Mouse (Mus musculus) adrenal gland, adult 18-20 months (tissue): Measurements from ENCODE around the gene Macc1. TPM values are rescaled to one million over a fixed set of nuclear protein-coding genes. Genes with fewer than 3 reads are reported as not detected.
"Not testable (repeated sequence)": the region's sequence is repeated elsewhere in the genome, so short reads cannot be mapped to it uniquely, and the experiment has no call there.

Experiments
- DNase-seq, 2 experiments: peaks; one replicate each; pipeline ENCODE4 v3.0.0; 2021 to 2022; ENCODE audit warnings: low spot score in 2 of 2
- long read RNA-seq, 2 experiments: library from polyadenylated mRNA; stranded (forward); transcript quantifications; one replicate each; pipeline ENCODE4 v2.0.0; 2021
- total RNA-seq, 2 experiments: library from RNA; stranded (reverse); gene quantifications; 1 replicate in 1 of 2; 2 replicates in 1 of 2; pipeline ENCODE4 v1.2.3; 2021

Gene Macc1
- total RNA-seq, result not detected
- long read RNA-seq, experiment 1, result 0 reads
- long read RNA-seq, experiment 2, result 0 reads

DNA sequence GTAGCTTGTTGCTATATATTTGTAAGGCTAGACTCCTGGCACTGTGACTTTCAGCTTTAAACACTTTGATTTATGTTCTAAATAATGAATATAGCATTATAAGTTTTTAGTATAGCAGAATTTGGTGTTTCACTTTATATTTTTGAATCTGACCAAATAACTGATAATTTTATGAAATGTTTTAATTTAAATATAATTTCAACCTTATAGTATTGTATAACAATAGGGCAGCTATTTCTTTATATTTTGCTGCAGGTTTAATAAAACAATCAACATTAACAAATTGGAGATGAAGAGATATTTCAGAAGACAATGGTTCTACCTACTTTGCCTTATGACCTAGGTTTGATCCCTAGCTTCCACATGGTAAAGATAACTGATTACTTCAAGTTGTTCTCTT lies at the start of gene Macc1:
Macc1 (plus strand) TSS at position 301 of the 400 bp plus-strand sequence.
- no peak for DNase-seq

DNA sequence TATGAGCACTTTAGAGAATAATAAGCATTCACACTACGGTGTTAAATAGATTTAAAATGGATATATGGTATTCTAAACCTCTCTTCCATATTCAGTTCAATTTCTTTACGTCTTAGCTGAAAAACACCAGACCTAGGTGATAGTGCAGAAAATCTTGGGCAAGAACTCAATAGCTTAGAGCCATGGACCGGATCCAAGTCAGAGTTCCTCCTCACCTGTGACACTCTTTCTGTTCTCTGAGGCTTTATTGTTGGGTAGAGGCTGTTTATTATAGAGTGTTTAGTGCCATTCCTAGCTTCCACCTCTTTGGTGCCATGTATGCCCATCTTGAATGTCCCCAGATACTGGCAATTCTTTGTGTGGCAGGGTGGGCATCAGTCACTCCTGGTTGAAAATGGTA lies 49.6 kb upstream of the Macc1 start:
- no peak for DNase-seq

DNA sequence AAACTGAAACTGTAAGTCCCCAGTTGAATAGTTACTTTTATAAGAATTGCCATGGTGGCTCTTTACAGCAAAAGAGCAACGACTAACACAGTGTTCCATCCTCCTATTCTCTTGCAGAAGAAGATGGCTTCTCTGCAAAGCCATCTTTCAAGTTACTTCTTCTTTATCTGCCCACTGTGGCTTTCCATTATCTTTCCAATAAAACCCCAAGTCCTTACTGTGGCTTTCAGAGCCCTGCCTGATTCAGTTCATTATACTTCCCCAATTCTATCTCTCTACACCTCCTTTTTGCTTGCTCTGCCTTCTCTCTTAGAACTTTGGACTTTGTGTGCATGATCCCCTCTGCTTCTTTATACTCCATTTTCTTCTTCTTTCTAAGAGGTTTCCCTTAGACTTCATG lies 45.3 kb upstream of the Macc1 start:
- DNase-seq, result no peak

DNA sequence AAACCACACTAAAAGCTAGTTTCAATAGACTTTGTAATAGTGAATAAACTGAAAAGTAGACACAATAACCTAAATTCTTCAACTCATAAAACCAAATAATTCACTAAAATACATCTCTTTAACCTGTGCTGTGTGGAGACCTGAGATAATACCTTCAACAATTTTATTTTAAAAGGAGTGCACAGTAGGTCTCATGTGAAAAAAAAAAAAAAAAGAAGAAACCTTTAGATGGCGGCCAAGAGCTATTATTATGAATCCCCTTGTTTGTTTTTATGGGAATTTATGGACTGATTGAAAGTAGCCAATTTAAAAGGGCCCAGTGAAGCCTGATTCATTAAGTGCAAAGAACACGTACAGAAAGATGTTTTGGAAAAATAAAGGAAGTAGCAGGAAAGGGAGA lies 44.0 kb upstream of the Macc1 start:
- no peak for DNase-seq

DNA sequence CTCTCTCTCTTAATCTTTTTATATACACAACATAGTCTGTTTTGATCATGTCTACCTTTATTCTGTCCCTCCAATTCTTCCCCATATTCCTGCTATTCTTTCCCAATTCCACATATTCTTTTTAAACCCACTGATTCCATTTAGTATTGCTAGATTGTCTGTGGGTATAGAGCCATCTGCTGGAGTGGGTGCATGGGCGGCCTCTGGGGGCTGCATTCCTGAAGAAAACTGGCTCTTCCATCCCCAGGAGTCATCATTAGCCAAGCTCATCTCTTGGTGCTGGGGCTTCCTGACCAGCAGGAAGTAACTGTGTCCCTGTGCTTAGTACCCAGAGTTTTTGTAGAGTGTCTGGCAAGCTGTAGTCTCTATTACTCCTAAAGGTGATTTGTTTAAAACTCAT lies 42.1 kb upstream of the Macc1 start:
- DNase-seq, result no peak

DNA sequence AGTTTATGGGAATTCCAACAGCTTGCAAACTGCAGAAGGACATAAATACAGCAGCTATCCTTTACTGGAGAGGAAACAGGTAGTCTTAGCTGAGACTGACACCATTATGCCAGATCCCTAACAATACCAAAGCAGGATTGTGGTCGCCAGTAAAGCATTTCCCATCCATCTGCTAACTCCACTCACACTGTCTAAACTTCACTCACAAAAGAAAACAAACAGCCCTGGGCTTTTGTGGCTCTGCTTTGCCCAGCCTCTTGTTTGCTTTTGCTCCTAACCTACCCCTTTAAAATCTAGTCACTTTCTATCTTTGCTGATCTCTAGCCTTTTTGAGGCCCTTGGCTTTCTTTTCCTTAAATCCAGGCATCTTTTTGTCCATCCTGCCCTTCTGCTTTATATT lies 40.5 kb upstream of the Macc1 start:
- DNase-seq, result no peak

DNA sequence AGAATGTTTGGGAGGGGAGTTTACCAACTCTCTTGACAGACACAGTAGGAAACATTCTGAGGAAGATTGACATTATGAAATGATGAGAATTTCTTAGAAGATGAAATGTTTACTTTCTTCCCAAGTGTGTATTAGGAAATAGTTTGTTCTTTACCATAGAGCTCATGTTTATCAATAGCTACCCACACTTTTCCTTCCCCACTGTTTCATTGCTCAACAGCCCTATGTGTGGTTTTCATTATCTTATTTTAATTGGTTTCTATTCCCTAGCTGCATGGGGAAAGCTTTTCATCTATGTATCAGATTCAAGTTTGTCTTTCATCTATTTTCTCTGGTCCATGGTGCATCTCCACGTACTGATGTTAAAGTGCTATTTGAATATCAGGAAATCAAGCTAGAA lies 37.8 kb upstream of the Macc1 start:
- no peak for DNase-seq

DNA sequence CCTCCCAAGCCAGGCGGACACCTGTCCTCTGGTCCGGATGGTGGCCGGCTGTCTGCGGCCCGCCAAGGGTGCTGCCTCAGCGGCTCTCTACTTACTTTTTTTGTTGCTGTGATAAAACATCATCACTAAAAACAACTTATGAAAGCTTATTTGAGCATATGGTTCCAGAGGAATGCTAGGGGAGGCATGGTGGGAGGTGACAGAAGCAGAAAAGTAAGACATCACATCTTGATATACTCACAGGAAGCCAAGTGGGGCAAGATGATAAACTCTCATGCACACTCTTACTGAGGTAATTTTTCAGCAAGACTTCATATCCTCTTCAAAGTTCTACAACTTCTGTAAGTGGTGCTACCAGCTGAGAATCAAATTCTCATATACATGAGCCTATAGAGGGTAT lies 22.5 kb upstream of the Macc1 start:
- DNase-seq, result no peak

DNA sequence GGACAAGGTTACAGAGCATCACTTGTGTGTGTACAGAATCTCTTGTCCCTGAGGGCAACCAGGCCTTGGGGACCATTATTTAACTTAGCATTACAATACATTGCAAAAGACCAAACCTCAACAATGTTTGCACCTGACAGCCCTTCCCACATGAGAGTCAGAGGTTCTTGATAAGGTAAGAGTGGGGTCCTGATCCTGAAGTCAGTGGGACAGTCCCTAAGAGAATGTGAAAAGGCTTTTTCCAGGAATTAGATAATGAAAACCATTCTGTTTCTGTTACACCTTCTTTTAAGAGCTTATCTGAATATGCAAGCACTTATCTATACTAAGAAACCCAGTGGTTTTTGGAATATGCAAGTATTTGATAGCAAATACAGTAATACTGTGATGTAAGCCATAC lies 10.5 kb upstream of the Macc1 start:
- no peak for DNase-seq

DNA sequence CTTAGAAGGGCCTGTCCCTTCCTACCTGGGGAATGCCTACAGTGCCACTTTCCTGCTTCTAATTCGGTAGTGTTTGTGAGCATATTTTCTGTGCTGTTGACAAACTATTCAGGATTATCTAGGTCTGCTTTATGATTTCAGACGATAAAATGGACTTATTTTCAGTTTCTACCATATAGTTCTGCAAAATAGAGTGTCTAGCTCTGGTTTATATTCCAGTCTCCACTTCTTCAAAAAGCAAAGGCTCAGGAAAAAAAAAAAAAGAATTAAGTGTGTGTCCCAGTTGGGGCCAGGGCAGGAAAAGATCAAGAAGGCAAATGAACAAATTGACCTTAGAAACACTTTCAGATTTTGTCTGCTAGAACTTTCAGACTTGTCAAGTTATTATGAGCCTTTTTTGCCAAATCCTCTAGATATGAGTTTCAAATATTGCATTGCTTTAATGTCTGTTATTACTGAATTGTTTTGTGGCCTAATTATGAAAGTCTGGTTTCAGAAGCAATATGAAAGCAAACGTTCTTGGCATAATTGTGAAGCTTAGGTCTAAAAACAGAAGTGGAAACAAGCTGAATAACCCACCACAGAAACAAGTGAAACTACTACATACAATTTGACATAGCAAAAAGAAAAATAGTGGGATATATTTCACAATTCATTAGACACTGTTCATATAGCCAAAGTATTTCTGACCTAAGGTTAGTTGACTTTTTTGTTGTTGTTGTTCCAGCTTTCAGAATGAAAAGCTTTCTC lies 881 bp upstream of the Macc1 start:
- no peak for DNase-seq

DNA sequence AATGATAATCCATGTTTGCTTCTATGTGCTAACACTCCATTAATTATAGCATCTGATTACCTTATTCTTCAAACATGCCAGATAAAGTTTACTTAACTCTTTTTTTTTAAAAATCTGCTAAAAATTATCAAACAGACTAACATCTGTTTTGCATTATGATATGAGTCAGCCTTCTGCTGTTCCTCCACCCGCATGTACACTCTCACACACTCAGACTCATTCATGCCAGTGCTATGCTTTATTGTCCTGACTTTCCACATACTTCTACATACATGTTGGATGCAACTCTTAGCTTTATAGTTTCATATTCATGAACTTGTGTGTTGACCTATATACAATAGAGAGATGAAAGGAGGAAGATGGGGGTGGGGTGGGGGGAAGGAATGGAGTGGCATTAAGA lies 4.7 kb downstream of the Macc1 start:
- DNase-seq, result no peak

DNA sequence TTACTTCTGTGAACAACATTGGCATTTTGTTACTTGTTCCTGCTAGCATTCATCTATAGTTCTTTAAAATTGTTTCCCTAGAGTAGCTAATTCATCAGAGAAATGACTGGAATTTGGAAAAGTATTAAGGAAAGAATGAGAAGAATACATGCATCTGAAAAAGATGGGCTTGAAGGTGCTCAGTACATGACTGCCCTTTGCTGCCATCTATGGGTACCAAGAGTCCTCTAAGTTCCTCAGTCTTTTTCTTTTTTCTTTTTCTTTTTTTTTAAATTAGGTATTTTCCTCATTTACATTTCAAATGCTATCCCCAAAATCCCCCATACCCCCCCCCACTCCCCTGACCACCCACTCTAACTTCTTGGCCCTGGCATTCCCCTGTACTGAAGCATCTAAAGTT lies 11.3 kb downstream of the Macc1 start:
- no peak for DNase-seq

DNA sequence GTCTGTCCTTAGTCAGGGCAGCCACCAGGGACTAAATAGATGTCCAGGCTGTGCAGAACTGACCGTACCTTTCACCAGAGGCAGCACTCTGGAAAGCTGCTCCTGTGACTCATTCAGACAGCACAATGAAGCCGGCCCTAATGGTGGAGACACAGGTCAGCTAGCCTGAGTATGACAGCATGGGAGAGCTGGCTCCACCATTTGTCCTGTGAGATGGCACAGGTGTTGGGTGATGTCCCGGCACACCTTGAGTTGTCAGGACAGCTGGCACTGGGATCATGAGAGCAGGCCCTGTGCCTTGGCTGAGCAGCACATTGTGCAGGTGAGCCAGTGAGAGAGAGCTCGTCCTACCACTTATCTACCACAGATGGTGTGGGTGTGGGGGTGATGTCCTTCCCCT lies 16.6 kb downstream of the Macc1 start:
- DNase-seq, result no peak

DNA sequence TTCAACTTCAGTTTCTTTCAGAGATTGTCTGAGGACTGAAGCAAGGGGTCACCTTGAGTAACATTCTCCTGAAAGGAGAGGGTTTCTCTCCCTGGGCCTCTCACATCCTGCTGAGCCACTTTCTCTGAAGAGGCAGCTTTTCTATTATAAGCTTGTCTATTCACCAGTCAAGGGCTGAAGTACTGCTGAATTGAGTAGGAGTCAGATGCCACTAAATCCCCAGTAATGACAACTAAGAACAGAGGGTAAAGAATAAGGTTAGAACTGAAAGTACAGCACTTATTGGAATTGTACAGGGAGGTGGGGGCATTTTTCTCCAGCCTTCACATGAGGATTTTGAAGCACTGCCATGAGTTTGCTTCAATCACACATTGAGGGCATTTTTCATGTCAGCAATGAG lies 19.3 kb downstream of the Macc1 start:
- DNase-seq, result no peak

DNA sequence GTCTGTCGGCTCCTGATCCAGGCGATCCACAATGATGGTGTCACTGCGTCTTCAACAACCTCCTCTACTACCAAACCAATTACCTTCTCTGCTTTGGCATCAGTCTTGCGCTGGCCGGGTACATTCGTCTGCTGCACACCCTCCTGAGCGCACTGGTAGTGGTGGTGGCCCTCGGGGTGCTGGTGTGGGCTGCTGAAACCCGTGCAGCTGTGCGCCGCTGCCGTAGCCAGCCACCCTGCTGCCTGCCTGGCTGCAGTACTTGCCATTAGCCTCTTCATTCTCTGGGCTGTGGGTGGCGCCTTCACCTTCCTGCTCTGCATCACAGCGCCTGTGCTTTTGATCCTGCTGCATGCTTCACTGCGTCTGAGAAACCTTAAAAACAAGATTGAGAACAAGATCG lies 38.5 kb downstream of the Macc1 start:
- DNase-seq, result not testable (repeated sequence)

DNA sequence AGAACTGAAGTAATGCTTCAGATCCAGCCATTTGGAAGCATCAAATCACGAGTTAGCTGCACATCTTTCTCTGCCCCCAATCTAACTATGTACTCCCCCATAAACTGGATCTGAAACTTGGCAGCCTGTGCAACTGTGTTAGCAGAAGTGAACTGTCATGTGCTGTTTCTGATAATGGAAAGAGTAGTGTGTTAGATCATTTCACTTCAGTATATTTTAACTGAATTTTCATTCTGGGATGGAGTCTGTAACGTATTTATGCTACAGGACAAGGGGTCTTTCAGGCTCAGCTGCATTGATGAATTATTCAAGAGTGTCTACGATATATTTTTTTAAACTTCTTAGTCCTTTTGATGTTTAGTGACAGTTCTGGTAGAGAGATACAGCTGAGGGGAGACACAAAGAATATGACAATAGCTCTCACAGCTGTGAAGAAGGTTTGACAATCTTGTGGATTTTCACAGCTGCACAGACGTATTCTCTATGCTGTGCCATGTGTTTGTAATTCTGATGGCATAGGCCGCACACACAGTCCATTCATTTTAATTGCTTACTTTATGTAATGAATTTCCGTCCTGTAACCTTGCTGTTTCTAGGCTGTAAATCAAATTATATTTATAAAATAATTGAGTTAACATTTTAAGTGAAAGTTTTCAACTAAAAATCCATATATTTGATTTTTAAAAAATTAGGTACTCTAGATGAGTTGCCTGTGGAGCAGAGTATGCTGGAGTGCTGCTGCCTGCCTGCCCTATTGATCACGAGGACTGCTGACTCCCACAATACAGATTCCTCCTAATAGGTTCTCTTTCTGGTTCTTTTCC lies 43.6 kb downstream of the Macc1 start:
- DNase-seq, result no peak

DNA sequence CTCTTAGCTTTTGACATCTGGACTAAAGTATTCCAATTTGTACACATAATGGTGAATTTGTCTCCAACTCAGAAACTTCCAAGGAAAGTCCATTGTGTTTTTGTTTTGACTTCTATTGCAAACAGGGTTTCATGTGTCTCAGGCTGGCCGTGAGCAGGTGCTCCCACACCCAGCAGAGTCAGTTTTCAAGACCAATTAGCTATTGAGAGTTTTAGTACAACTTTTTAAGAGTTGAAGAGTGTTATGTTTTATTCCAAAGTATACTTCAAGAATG lies 44.1 kb downstream of the Macc1 start:
- no peak for DNase-seq

DNA sequence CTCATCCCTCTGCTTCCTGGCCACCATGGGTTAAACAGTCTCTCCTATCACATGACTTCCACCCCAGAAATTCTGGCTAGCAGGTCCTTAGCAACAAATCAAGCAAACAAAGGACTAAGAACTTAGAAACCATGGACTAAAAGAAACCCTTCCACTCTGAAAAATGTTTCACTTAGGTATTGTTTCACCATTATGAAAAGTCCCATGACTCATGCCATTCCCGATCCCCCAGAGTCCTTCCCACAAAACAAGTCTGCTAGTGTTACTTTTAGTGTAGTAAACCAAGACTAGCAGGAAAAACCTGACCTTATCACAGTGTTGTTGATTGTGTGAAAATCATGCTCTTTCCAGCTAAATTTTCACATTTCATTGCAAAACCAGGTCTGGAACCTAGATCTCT lies 51.0 kb downstream of the Macc1 start:
- no peak for DNase-seq

DNA sequence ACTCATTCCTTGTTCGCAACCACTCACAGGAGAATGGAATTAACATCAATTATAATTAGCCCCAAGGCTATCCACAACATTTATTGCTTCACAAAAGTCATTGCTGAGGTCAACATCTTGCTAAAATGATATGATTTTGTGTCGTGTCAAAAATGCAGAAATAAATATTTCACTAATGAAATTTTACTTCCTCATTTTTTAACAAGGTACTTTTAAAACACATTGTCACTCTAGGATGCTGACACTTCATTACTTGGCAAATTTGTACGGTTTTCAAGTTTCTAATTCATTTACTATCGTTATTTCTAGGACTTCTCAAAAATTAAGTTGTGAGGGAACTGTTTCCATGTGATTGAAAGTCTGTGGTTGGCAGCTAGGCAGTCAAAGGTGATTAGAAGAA lies 55.8 kb downstream of the Macc1 start:
- no peak for DNase-seq

DNA sequence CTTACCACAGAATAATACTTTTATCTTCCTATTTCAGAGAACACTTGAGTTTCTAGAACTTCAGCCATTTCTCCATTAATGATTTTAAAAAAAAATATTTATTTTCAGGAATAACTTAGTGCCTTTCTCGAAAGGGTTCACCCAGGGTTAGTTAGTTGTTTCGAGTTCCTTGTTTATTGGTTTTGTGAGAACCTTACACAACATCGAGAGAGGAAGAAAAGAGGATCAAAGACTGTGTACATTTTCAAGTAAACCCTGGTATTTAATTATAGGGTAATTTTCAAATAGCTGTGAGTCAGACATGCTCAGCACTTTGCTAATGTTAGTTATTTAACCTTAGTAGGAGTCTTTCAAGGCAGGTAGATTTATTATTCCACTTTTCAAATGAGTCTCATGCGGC lies 58.3 kb downstream of the Macc1 start:
- no peak for DNase-seq

DNA sequence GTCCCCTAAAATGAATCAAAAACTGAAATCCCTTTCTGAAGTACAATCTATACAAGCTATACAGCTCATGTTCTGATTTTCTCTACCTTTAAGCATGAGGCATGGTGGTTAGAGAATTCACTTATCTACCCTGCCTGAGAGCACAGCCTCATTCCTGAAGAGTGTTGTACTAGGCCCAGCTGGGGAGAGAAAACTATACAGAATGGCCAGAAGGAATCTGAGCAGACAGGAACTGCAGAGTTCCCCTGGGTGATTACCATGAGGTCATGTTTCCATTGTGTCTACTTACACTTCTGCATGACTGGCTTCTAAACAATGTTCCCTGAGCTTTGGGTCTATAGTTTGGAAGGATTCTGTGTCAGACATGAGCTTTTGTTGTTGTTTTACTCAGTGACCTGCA lies 62.8 kb downstream of the Macc1 start:
- DNase-seq, result no peak

DNA sequence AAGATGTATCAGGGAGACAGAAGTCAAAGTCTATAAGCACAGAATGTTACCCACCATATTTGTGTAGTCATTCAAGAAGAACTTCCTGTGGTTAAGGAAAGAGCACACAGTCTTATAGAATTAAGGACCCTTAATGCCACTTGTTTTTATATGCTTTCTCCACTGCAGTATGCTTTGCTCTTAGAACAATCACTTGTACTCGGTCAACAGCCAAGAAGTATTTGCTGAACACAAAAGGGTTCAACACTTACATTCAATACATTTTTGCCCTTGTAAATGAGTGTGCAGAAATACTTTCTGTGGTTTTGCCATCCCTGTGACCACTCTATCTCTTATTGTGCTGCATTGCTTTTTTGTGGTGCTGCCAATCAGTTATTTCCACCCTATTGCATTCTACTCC lies 67.8 kb downstream of the Macc1 start:
- no peak for DNase-seq

DNA sequence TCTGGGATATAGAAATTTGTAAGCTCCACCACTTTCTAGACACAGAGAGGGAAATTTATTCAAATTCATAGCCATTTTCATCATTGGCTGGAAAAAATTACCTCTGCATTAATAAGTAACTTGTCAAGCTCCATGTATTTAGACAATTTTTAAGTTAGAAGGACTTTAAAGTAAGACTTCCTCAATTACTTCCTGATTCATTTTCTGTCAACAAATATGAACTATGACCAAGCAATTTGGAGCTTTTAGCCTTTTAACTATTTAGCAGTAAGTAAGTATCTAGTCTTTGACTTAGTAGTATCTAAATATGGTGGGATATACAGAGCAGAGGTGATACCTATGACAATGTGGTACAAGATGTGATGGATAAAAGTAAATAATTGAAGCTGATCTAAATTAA lies 72.2 kb downstream of the Macc1 start:
- no peak for DNase-seq
